Mouse (Mus musculus) cerebellum, postnatal 36 days (tissue): Measurements from ENCODE around the gene Gm2244.
"Not testable (repeated sequence)": the region's sequence is repeated elsewhere in the genome, so short reads cannot be mapped to it uniquely, and the experiment has no call there.

Experiments
- DNase-seq, 2 experiments: peaks; one replicate each; pipeline ENCODE4 v3.0.0; 2021 to 2022; ENCODE audit warnings: mixed read lengths in 2 of 2

The Gm2244 gene

GRCm38 (mm10) chr14:19549863-19550262 lies at the start of gene Gm2244:
Gene Gm2244 (minus strand): TSS chr14:19549963.
- not testable (repeated sequence) for DNase-seq

GRCm38 (mm10) chr14:19584804-19585667 lies 35.3 kb upstream of the Gm2244 start, which contains the start of gene Gm2237:
Gene Gm2237 (minus strand): TSS chr14:19585135.
- peak; percentile 6 to 13 for DNase-seq
